Mouse (Mus musculus) spleen, postnatal 36 days (tissue): ENCODE results near the gene Cd79b.
"Not testable (repeated sequence)": the region's sequence is repeated elsewhere in the genome, so short reads cannot be mapped to it uniquely, and the experiment has no call there.

Experiments
- DNase-seq, 2 experiments: peaks; one replicate each; pipeline ENCODE4 v3.0.0; 2022; ENCODE audit warnings: low spot score in 2 of 2, mixed read lengths in 1 of 2

Gene Cd79b

DNA sequence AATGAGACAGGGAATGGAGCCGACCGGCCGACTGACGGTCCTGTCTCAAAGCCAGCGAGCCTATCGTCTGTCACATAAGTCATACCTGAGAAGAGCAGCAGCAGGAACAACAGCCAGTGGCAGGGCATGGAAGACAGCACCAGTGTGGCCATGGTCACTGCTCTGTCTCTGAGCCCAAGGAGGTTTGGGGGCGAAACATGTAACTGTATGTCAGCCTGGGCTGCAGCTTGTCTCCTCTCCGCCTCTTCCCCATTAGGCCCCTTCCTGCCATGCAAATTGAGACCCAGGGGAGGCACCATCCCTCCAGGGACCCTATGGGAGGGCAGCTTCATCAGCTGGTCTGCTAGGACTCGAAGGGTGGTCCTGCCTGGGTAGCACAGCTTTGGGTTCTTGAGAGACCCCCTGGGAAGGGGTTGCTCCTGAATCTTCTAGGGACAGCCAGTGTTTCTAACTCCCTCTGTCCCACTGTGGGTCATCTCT is at the start of gene Cd79b:
Gene Cd79b, minus strand, starts transcription at position 430 of the 480 bp plus-strand sequence.
- peak; percentile 94 to 95 for DNase-seq

DNA sequence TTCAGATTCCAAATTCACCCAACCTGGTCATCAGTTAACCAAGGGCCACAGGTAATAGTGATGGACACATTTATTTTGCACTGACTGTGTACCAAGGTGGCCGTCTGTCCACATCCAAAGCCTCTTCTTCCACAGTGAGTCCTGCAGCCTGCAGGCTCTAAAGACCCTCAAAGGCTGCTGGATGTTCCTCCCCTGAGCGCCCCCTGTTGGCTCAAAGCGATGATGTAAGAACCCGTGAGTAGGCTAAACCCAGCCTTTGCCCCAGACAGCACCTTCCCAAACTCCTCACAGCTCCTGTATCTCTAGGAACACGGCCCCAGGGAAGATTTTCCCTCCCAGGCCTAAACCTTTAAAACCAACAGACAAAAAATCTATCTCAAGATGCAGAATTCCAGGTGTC is 44.8 kb upstream of the Cd79b start:
- DNase-seq, result no peak

DNA sequence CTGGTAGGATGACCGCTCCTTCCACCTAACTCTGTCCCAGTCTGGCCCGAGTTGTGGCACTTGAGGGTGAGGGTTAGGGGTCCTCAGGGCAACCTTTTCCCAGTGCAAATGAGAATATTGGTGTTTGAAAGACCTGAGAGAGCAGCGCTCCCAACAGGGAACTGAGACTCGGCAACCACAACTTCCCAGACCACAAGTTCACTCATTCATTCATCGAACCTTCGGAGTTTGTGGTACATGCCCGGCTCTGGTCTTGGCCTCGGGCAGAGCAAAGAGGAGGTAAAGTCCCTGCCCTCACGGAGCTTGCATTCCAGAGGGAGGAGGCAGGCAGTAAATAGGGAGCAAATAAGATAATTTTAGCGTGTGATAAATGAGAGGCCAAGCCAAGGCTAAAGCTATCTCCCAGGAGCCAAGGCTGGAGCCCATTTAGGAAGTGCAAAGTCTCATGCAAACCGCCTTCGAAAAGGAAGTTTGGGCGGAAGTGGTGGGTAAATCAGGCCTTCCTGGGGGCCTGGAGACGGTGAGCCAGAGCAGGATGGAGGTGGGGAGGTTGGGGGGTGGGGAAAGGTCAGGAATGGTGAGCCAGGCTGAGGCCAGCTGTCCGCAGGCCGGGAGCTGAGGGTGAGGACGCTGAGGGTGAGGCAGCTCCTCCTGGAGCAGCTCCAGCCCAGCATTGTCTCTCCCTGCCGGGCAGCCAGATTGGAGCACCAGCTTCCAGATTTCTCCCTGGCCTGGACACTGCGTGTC is 41.0 kb upstream of the Cd79b start:
- DNase-seq, result no peak

DNA sequence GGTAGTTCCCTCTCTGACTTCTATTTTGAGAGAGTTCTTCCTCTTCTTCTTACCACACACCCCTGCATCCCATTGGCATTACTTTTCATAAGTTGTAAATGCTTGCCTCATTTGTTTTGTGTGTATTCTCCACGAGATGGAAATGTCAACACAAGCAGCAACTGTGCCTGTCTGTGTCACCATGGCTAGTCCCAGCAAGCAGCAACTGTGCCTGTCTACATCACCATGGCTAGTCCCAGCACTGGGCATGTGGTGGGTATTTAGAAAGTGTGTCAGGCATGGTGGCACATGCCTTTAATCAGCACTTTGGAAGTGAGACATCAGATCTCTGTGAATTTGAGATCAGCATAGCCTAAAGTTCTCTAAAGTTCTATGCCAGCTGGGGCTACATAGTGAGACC is 39.6 kb upstream of the Cd79b start:
- DNase-seq, result no peak

DNA sequence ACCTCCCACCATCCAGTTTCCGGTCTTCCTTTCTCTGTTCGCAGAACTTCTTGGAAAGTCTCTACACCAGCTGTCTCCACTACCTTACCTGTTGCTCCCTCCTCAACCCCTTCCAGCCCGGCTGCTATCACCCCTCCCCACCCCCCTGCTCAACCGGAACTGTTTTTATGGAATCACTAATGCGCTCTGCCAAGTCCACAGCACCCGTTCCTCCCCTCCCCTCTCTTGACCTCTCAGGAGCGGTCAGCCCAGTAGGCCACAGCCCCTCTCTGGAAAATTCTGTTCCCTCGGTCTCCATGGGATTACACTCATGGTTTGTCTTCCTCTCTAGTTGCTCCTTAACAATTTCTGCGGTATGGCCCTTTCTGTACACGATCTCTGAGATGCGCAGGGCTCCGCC is 38.6 kb upstream of the Cd79b start, which contains the start of gene Scn4a:
Gene Scn4a, minus strand, starts transcription at position 101 of the 400 bp plus-strand sequence.
- no peak for DNase-seq

DNA sequence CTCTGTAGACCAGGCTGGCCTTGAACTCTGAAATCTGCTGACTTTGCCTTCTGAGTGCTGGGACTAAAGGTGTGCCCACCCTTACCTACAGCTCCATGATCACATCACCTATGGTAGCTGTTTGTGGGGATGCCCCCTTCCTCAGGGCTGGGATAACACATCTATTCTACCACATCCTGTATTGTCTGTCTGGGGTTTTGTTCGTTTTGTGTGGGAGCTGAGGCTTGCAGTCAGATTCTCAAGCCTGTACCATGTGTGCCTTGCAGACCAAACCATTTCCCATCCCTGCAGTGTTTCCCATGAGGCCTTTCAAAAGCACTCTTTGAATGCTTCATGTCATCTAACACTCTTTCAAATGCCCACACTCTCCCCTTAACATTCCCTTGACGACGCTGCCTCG is 37.4 kb upstream of the Cd79b start:
- no peak for DNase-seq

DNA sequence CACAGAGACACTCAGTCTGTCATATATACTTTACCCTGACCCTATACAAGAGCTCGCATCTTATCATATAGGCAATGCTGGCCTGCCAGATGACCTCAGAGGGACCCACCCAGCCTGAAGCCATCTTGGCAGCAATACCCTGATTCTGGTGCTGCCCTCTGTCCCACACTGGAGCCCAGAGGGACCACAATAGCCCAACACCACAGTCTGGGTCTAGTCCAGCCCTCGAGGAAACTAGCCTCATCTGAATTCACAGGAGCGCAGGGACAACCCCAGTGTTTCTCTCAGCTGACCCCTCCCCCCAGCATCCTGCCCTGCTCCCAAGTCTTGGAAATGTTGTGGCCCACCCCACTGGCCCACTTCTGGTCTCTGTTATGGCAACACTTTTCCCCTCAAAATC is 36.7 kb upstream of the Cd79b start:
- DNase-seq, result no peak

DNA sequence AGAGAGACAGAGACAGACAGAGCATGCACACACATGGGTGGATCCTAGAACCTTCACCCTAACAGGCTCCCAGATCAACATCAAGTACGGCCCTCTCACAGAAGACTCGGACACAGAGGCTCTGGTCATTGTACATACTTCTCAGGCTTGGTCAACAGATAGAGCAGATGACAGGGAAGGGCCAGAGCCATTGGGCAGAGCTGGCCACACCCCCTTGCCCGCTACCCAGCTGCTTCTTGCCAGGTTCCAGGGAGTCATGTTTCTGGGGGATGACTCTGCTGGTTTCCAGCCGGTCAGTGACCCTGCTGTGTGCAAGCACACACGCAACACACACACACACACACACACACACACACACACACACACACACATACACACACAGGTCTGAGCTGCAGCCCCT is 36.3 kb upstream of the Cd79b start:
- DNase-seq, result no peak

DNA sequence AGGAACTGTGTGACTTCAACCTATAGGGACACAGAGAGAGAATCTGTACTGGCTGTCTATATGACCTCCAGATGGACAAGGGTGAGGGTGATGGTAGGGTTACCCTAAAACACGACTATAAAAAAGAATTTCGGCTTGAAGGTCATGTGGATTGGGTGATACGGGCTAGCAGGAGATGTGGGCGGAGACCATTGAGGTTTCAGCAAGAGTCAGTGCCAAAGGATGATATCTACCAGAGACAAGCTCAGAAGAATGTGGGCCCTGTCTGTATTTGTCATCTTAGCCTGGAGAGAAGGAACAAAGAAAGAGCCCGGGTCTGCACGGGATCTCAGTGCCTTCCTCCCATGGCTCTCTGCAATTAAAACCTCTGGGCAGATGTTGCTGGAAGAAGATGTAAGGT is 35.2 kb upstream of the Cd79b start:
- DNase-seq, result no peak

DNA sequence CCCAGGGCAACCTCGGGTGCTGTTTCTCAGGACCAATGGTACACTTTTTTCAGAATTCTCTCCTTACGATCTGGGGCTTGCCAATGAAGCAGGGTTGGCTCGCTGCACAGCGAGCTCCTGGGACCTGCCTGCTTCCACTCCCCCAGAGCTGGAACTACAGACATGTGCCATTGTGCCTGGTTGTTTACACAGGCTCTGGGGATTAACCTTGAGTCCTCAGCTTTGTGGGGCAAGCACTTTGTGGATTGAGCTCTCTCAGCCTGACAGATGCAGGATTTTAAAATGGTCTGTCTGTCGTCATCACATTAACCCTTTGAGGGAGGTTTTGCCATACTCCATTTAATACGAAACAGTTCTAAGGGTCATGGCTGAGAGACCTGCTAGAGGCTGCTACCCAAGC is 30.3 kb upstream of the Cd79b start:
- no peak for DNase-seq

DNA sequence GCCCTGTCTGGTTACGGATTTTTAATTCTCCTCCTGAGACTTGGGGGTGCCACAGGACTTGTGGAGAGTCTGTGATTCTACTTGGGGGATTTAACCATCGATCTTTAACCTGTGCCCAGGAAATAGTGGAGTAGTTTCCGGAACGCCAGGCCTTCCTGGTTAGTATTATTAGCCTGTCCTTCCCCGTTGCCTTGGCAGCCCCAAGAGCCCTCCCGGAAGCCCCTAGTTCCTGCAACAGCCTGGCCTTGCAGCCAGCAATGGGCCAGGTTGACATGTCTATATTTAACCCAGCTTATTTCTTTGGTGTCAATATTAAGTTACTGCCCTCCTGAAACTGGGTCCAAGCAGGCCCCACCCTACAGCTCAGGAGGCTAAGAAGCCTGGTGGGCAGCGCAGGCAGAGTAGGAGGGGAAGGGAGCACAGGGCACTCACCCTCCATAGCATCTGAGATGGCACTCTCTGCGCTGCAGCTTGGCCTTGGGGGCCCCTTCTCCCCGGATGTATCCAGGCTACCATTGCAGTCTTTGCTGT is 26.5 kb upstream of the Cd79b start:
- no peak for DNase-seq

DNA sequence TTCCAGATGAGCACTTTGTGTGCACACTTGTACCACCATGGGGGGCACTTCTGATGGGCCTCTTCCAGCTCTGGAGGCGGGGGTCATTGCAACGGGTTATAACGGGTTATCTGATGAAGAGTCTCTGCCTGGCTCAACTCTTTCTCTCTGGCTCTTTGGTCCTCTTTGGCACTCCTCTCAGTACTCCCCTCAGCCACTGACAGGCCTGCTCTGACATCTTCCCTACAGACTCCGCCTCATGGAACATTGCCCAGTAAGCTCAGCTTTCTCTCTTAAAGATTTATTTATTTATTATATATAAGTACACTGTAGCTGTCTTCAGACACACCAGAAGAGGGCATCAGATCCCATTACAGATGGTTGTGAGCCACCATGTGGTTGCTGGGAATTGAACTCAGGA is 24.8 kb upstream of the Cd79b start:
- DNase-seq, result not testable (repeated sequence)

DNA sequence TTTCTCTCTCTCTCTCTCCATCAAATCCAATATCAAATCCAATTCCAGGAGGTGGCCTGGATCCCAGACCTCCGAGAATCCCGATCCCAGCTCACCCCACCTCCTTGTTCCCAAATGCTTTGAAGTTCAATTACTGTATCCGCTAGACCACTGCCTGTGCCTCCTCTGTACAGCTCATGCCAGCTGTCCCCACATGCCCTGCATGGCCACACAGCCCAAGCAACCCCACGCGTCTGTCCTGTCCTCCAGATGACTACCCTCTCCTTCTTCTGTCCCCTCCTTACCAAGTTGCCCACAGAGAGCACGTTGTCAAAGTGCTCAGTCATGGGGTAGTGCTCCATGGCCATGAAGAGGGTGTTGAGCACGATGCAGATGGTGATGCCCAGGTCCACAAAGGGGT is 24.3 kb upstream of the Cd79b start:
- no peak for DNase-seq

DNA sequence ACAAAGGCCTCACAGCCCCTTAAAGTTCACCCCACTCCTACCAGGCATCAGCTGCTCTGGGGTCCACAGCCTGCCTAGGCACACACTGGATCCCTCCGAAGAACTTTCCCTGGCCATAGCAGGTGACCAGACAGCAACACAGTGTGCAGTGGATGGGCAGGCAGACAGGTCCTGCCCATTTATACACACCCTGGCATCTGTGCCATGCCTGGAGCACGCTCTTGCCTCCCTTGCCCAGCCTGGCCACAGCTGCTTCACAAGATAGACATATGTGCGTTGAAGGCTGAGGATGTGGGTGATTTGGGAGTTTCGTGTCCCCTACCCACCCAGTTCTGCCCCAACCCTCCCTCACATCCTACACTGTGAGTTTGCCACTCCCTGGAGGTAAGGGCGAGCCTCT is 23.5 kb upstream of the Cd79b start:
- no peak for DNase-seq

DNA sequence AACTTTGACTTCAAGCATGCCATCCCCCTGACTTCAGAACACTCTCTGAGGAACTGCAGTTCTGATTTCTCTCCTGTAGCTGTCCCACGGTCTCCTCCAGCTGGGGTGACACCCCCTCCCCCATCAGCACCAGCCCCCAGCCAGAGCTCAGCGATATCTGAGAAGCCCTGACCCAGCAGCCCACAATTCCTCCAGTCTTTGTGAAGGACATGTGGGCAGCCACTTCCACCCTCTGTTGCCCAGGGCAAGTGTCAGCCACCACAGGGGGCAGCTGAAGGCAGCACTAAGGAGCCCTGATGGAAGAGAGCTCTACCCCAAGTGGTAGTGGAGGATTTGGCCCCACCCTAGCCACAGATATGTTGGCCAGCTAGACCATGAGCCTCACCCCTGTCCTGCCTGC is 19.5 kb upstream of the Cd79b start:
- DNase-seq, result no peak

DNA sequence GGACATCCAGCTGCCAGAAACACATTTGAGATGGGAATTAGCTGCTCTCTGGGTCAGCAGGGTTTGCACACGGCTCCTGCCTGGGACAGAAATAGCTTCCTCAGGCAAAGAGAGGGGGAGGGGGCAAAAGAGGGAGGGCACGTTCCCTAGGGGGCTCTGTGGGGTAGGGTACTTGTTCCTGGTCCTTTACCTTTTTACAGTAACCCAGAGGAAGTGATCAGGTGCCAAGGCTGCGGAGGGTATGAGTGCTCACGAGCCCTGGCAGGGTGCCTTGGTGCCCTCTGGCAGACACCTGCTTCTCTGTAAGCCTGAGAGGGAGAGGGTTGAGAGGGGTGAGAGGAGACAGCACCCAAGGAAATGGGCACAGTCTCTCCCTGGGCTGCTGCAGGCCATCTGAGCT is 17.9 kb upstream of the Cd79b start:
- DNase-seq, result no peak

DNA sequence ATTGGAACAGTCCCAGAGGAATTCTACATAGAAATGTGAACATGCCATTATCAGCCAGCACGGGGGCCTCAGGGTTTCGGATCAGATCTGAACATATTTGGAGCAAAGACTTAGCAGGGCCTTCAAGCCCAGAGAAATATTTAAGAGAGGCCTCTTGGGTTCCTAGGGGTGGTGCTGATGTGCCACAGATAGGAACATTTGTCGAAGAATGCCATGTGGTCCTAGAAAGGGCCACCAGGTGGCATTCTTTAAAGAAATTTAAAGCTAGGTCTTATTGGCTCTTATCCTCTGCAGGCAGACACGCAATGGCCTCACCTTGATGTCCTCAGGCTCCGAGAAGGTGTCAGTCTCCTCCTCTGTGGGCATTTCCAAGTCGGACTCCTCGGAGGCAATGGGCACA is 15.1 kb upstream of the Cd79b start:
- peak; percentile 67 to 74 for DNase-seq

DNA sequence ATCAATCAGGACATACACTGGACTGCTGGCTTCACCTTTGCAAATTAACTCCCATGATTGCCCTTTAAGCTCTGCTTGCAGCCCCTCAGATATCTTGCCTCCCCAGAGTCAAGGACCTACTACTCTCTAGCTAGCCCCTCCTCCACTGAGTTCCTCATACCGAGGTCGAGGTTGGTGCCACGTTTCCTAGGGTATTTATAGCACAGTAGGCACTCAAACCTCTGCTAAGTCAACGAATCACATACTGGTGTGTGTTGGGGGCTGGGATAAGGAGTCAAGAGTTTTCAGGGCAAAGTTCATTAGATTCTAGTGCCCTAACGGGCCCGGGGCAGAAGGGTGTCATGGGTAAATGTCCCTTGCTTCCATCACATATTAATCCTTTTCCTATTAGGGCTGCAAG is 14.6 kb upstream of the Cd79b start:
- DNase-seq, result no peak

DNA sequence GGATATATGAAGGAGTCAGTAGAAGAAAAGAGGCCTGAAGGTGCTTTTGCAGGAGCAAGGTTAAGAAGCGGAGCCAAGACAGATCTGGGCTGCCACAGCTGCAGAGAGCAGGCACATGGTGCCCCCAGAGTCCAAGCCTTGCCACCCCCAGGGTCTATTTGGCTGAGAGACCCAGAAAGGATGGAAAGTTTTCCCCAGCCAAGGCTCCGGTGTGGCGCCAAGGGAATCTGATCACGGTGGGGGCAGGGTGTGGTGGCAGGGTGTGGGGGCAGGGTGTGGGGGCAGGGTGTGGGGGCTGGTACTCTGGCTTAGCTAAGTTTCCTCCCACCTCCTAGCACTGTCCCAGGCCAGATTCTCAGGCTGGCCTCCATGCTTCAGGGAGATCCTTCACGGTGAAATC is 14.0 kb upstream of the Cd79b start:
- DNase-seq, result no peak

DNA sequence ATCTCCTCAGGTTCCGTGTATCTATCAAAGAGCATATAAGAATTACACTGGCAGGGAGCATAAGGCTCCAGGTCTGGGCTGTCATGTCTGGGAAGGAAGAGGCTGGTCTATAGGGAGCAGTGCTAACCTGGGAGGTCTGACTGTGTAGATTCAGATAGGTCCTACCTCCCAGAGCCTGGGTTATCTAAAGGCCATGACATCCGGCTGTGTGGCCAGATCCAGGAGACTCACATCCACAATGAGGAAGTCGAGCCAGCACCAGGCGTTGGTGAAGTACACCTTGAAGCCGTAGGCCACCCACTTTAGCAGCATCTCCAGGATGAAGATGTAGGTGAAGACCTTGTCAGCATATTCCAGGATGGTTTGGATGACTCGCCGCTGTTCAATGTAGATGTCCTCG is 11.9 kb upstream of the Cd79b start:
- DNase-seq, result peak in 1 of 2 experiments; percentile 2

DNA sequence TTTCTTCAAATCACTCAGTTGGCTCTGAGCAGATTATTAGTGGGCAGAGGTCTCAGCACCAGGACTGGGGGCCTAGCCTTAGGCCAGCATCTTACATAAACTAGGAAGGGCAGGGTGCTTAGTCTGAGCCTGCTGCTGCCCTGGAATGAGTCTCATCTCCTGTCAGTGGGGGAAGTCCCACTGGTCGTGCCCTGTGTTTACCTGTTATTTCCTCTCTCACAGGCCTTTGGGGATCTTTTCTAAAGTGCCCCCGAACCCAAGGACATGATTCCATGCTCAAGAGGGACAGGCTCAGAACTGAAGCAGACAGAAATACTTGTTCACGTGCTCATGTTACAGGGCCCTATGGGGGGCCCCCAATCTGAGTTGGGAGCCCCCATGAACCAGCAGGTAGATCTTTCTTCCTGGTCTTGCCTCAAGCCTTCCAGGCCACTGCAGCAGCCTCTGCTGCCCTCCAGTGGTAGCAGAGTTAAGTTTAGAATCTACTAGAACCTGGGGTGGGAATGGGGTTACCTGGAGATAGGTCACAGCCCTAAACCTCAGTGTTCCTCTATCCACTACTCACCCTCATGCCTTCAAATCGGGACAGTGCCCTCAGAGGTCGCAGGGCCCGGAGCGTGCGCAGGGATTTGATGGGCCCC is 11.1 kb upstream of the Cd79b start:
- DNase-seq, result peak; percentile 83 to 87

DNA sequence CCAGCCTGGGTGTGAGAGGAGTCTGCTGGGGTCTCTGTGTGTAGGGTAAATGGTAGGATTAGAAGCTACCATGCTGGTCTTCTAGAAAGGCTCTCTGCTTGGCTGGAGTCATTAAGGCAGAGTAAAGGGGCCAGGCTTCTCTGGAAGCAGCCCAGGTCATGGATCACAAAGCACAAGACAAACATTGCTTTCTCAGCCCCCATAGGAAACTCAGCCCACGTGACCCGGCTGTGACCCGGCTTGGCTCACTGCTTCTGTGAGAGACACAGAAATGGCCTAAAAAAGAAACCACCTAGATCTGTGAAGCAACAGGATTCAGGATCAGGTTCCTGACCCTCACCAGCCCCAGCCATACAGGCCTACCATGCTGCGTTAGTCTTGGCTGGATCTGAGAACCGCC is 10.3 kb upstream of the Cd79b start:
- DNase-seq, result peak; percentile 89 to 90
